Comparison of ENCODE assay signal across 14 mouse cellular contexts in genomic region chr17:79765061-79765794, GRCm38 (mm10). TPM values are rescaled to one million over a fixed set of nuclear protein-coding genes. Genes with fewer than 3 reads are reported as not detected.
A peak's percentile ranks its signal among the peaks of the same experiment; 100 is the strongest.
DNase-seq lines count a peak whose midpoint lies in the region; ATAC-seq lines count a peak whose summit lies in the region.
"Had no signal": no experiment of that assay in that cellular context is flagged by ENCODE, and none has a peak within 500 bp of the region (broad histone marks: within the 10 kb centered on the region; RNA-seq: fewer than 3 reads in every experiment).

No protein-coding gene starts in this region.

- H3K4me1 ChIP-seq in embryonic facial prominence, embryonic 15.5 days: no peaks in the 10 kb centered on the region; the same call in 1 of the 2 replicates
- no peaks in the 10 kb centered on the region for H3K4me1 ChIP-seq in embryonic facial prominence, embryonic 10.5 days
- H3K4me1 ChIP-seq in hindbrain, embryonic 14.5 days (replicated peaks; ENCODE audit: control insufficient read depth, insufficient read depth, low read length): no peaks in the 10 kb centered on the region
- no peaks in the 10 kb centered on the region for H3K4me1 ChIP-seq in hindbrain, embryonic 13.5 days (replicated peaks)
- no peaks in the 10 kb centered on the region for H3K4me1 ChIP-seq in neural tube, embryonic 15.5 days
- no peaks in the 10 kb centered on the region for H3K4me1 ChIP-seq in stomach, embryonic 16.5 days (ENCODE audit: control insufficient read depth, insufficient read depth, low read length)
- H3K4me1 ChIP-seq: embryonic facial prominence, embryonic 13.5 days; heart, embryonic 15.5 days had no signal

- H3K9me3 ChIP-seq in embryonic facial prominence, embryonic 15.5 days (replicated peaks): no peaks in the 10 kb centered on the region
- H3K9me3 ChIP-seq in embryonic facial prominence, embryonic 10.5 days: no peaks in the 10 kb centered on the region
- no peaks in the 10 kb centered on the region for H3K9me3 ChIP-seq in hindbrain, embryonic 14.5 days (ENCODE audit: control insufficient read depth, low read length)
- H3K9me3 ChIP-seq in hindbrain, embryonic 13.5 days: no peaks in the 10 kb centered on the region
- H3K9me3 ChIP-seq in neural tube, embryonic 15.5 days (replicated peaks): no peaks in the 10 kb centered on the region
- no peaks in the 10 kb centered on the region for H3K9me3 ChIP-seq in stomach, embryonic 16.5 days (replicated peaks; ENCODE audit: control insufficient read depth, low read length)
- H3K9me3 ChIP-seq: embryonic facial prominence, embryonic 13.5 days; heart, embryonic 15.5 days had no signal

- ATAC-seq in embryonic facial prominence, embryonic 15.5 days (ENCODE audit: insufficient number of reproducible peaks, low FRiP score, low TSS enrichment, low read depth): no peak
- peak; percentile 48; the same call in 1 of the 2 replicates for ATAC-seq in hindbrain, embryonic 14.5 days (ENCODE audit: low FRiP score)
- no peak for ATAC-seq in hindbrain, embryonic 13.5 days (ENCODE audit: low FRiP score)
- ATAC-seq in neural tube, embryonic 15.5 days (ENCODE audit: low FRiP score): peak; percentile 57; the same call in 1 of the 2 replicates
- ATAC-seq in stomach, embryonic 16.5 days (ENCODE audit: insufficient read depth, low FRiP score): no peak
- ATAC-seq: Patski had no signal

- no peak for DNase-seq in embryonic facial prominence, embryonic 10.5 days (ENCODE audit: low spot score)
- DNase-seq in hindbrain, embryonic 14.5 days (ENCODE audit: low spot score): no peak
- no peak for DNase-seq in neural tube, embryonic 10.5 days (ENCODE audit: extremely low spot score, low spot score)
- DNase-seq: adrenal gland, adult 8-10 months; kidney, adult 18-20 months; thymus, postnatal 25 days had no signal

- no peak overlapping the region for H3K4me2 ChIP-seq in embryonic facial prominence, embryonic 15.5 days (replicated peaks)
- H3K4me2 ChIP-seq in hindbrain, embryonic 14.5 days (replicated peaks): no peak overlapping the region
- no peak overlapping the region for H3K4me2 ChIP-seq in hindbrain, embryonic 13.5 days
- H3K4me2 ChIP-seq in neural tube, embryonic 15.5 days: no peak overlapping the region
- H3K4me2 ChIP-seq in stomach, embryonic 16.5 days (ENCODE audit: low read depth, low read length): no peak overlapping the region
- H3K4me2 ChIP-seq: embryonic facial prominence, embryonic 13.5 days; heart, embryonic 15.5 days had no signal

- no peaks in the 10 kb centered on the region for H3K36me3 ChIP-seq in embryonic facial prominence, embryonic 15.5 days
- H3K36me3 ChIP-seq in embryonic facial prominence, embryonic 10.5 days (replicated peaks): no peaks in the 10 kb centered on the region
- H3K36me3 ChIP-seq in hindbrain, embryonic 14.5 days (replicated peaks; ENCODE audit: control insufficient read depth, insufficient read depth): no peaks in the 10 kb centered on the region
- no peaks in the 10 kb centered on the region for H3K36me3 ChIP-seq in hindbrain, embryonic 13.5 days
- H3K36me3 ChIP-seq in neural tube, embryonic 15.5 days: no peaks in the 10 kb centered on the region
- no peaks in the 10 kb centered on the region for H3K36me3 ChIP-seq in stomach, embryonic 16.5 days (ENCODE audit: control insufficient read depth, insufficient read depth, low read length)
- H3K36me3 ChIP-seq: embryonic facial prominence, embryonic 13.5 days; heart, embryonic 15.5 days had no signal

- H3K27me3 ChIP-seq in embryonic facial prominence, embryonic 15.5 days: no peaks in the 10 kb centered on the region
- no peaks in the 10 kb centered on the region for H3K27me3 ChIP-seq in embryonic facial prominence, embryonic 10.5 days (replicated peaks; ENCODE audit: low read depth, poor library complexity, severe bottlenecking)
- no peaks in the 10 kb centered on the region for H3K27me3 ChIP-seq in hindbrain, embryonic 14.5 days (ENCODE audit: control insufficient read depth, insufficient read depth, low read length)
- H3K27me3 ChIP-seq in hindbrain, embryonic 13.5 days: no peaks in the 10 kb centered on the region
- H3K27me3 ChIP-seq in neural tube, embryonic 15.5 days (replicated peaks): no peaks in the 10 kb centered on the region
- H3K27me3 ChIP-seq in stomach, embryonic 16.5 days (ENCODE audit: control insufficient read depth, insufficient read depth, low read length): no peaks in the 10 kb centered on the region
- H3K27me3 ChIP-seq: heart, embryonic 15.5 days; Patski had no signal

- H3K4me3 ChIP-seq in embryonic facial prominence, embryonic 15.5 days (replicated peaks): no peak overlapping the region
- H3K4me3 ChIP-seq in embryonic facial prominence, embryonic 10.5 days: no peak overlapping the region
- H3K4me3 ChIP-seq in hindbrain, embryonic 14.5 days (replicated peaks; ENCODE audit: low read length): no peak overlapping the region
- no peak overlapping the region for H3K4me3 ChIP-seq in hindbrain, embryonic 13.5 days
- no peak overlapping the region for H3K4me3 ChIP-seq in neural tube, embryonic 15.5 days (replicated peaks)
- no peak overlapping the region for H3K4me3 ChIP-seq in stomach, embryonic 16.5 days (replicated peaks; ENCODE audit: low read length)
- H3K4me3 ChIP-seq: embryonic facial prominence, embryonic 13.5 days; heart, embryonic 15.5 days had no signal

- peak overlapping the region; percentile 34; the same call in 1 of the 2 replicates for H3K27ac ChIP-seq in embryonic facial prominence, embryonic 15.5 days (replicated peaks)
- H3K27ac ChIP-seq in embryonic facial prominence, embryonic 10.5 days (replicated peaks): no peak overlapping the region
- no peak overlapping the region for H3K27ac ChIP-seq in hindbrain, embryonic 14.5 days
- H3K27ac ChIP-seq in hindbrain, embryonic 13.5 days: no peak overlapping the region
- H3K27ac ChIP-seq in neural tube, embryonic 15.5 days (replicated peaks): 0 out of 2 replicates have a peak overlapping the region, but pooled peaks have one; percentile 28
- peak overlapping the region; percentile 34; the same call in 1 of the 2 replicates for H3K27ac ChIP-seq in stomach, embryonic 16.5 days (ENCODE audit: low read length)
- H3K27ac ChIP-seq: embryonic facial prominence, embryonic 13.5 days; heart, embryonic 15.5 days; liver, embryonic 14.5 days had no signal

- H3K9ac ChIP-seq in embryonic facial prominence, embryonic 15.5 days: no peak overlapping the region
- no peak overlapping the region for H3K9ac ChIP-seq in hindbrain, embryonic 14.5 days
- no peak overlapping the region for H3K9ac ChIP-seq in hindbrain, embryonic 13.5 days
- H3K9ac ChIP-seq in neural tube, embryonic 15.5 days (replicated peaks): no peak overlapping the region
- no peak overlapping the region for H3K9ac ChIP-seq in stomach, embryonic 16.5 days (ENCODE audit: low read length)
- H3K9ac ChIP-seq: embryonic facial prominence, embryonic 13.5 days; heart, embryonic 15.5 days; liver, embryonic 14.5 days had no signal

- 80% methylated on average over 7 of the region's 7 CpGs for WGBS in embryonic facial prominence, embryonic 15.5 days
- WGBS in embryonic facial prominence, embryonic 10.5 days: 88% methylated on average over 7 of the region's 7 CpGs
- 75% methylated on average over 7 of the region's 7 CpGs for WGBS in hindbrain, embryonic 14.5 days
- WGBS in hindbrain, embryonic 13.5 days: 78% methylated on average over 7 of the region's 7 CpGs
- 82% methylated on average over 7 of the region's 7 CpGs for WGBS in neural tube, embryonic 15.5 days
- 80% methylated on average over 7 of the region's 7 CpGs for WGBS in stomach, embryonic 16.5 days

RNA-seq across cellular contexts. Expression of gene Cyp1b1, which starts 50.4 kb away (rescaled TPM):
- polyA plus RNA-seq in embryonic facial prominence, embryonic 15.5 days (2015; fragmentation: Nextera tagmentation; extraction: Ambion mirVana): 4.9 and 6.7 TPM in 2 replicates
- 4.0 and 6.1 TPM in 2 replicates for polyA plus RNA-seq in embryonic facial prominence, embryonic 10.5 days (2016; fragmentation: Nextera tagmentation; extraction: Ambion mirVana)
- 11.9 and 12.4 TPM in 2 replicates for polyA plus RNA-seq in hindbrain, embryonic 14.5 days (2014; fragmentation: Nextera tagmentation; extraction: Ambion mirVana)
- 9.3 and 10.6 TPM in 2 replicates for polyA plus RNA-seq in hindbrain, embryonic 13.5 days (2015; fragmentation: Nextera tagmentation; extraction: Ambion mirVana)
- polyA plus RNA-seq in neural tube, embryonic 15.5 days (2015; fragmentation: Nextera tagmentation; extraction: Ambion mirVana): 5.6 and 6.1 TPM in 2 replicates
- polyA plus RNA-seq in stomach, embryonic 16.5 days (2015; fragmentation: Nextera tagmentation; extraction: Ambion mirVana): 12.4 and 13.4 TPM in 2 replicates

Comparison
In these comparisons a context has a peak if more than half of its experiments do, and no peak if none do; other contexts are left out.
1. ATAC-seq: peak in hindbrain, embryonic 14.5 days (single experiment) and neural tube, embryonic 15.5 days (single experiment); none in embryonic facial prominence, embryonic 15.5 days (single experiment), hindbrain, embryonic 13.5 days (single experiment) and stomach, embryonic 16.5 days (single experiment).
2. H3K27ac ChIP-seq: peak in embryonic facial prominence, embryonic 15.5 days (single experiment), neural tube, embryonic 15.5 days (single experiment) and stomach, embryonic 16.5 days (single experiment); none in embryonic facial prominence, embryonic 10.5 days (single experiment), hindbrain, embryonic 14.5 days (single experiment) and hindbrain, embryonic 13.5 days (single experiment).